Mouse (Mus musculus): ENCODE measurements around the gene Fam20b.
"Not testable (repeated sequence)": the region's sequence is repeated elsewhere in the genome, so short reads cannot be mapped to it uniquely, and the experiment has no call there.

Gene Fam20b

DNA sequence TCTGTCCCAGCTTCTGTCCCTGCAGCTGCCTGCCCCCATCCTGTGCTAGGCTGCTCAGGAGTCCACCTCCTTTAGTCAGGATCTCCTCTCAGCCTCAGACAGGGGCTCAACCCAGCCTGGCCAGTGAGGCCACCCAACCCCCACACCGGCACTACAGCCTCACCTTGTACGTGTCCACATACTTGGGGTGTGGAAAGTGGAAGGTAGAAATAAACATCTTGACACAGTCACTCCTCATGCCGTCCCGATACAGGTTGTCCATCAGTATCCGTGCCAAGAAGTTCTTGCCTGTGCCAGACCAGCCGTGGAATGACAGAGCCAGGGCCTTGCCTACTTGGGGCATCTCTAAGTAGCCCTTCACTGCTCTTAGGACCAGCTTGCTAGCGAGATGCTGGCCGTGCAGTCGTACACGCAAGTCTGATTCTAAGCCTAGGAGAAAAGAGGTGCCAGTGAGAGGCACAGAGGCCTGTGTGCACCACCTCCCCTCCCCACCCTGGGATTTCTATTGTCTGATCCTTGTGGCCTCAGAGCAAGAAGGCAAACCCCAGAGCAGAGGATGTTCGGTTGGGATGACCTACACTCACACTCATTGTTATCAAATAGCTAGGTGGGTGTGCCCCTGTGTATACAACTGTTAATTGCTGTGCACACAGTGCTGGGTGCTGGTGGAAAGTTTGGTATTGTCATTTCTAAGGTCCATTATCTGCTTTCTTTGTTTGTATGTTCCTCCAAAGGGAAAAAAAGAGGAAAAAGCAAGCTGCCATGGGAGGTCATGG lies 49.5 kb downstream of the Fam20b start:
- no peak for DNase-seq

DNA sequence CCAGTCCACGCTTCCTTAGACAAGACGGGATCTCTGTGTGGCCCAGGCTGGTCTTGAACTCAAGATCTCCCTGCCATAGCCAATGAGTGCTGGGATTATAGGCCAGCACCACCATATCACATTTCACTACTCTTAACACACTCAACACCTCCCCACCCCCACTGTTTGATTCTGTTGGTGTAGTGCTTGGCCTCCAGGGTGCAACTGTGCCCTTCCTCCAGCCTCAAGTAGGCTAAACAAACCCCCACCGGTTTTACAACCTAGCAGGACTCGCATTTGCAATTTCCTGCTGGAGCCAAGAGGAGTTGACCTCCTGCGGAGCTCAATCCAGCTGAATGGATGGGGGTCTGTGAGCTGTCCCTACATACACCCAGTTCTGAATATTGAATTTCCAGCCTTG lies 50.3 kb downstream of the Fam20b start:
- DNase-seq, result no peak

DNA sequence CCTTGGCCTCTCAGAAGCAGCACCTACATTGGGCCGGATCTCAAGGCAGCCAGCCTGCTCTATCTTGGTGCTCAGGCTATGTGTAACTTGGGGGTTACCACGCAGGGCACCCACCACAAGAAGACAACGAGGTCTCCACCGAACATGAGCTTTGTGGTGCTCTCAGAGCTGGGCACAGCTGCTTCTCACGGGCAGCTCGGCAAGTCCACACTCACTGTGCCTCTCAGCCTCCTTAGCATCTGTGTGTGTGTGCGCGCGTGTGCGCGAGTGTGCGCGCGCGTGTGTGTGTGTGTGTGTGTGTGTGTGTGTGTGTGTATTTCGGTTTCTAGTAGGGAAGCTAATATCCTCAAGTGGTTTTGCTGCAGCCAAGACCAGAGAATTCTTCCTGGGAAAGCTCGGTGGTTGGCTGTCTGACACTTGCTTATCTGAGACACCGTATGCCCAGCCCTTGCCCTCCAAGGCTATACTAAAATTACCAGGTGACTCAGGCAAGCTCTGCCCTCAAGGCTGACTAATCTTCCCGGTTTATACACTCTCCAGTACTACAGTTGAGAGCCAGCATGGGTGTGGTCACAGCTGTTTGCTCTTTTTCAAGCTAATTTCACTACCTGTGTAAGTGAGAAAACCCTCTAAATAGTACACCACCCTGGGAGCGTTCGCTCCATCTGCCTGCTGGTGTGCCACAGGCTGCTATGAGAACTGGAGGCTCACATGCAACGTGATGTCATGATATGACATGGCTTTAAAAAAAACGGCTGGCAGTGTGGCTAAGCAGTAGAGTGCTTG lies 51.6 kb downstream of the Fam20b start:
- DNase-seq, result no peak

DNA sequence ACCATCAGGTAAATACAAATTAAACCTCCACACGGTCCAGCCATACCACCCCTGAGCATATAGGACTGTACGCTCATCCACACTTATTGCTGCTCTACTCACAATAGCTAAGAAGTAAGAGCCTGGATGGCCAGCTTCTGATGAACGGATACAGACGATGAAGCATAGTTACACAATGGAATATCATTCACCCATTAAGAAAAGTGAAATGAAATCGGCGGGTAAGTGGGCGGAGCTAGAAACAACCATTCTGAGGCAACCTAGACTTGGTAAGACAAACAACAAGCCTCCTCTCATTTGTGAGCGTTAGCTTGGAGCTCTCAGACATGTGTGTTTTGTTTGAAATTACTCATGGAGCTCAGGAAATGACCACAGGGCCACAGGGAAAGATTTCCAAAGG lies 53.1 kb downstream of the Fam20b start:
- no peak for DNase-seq

DNA sequence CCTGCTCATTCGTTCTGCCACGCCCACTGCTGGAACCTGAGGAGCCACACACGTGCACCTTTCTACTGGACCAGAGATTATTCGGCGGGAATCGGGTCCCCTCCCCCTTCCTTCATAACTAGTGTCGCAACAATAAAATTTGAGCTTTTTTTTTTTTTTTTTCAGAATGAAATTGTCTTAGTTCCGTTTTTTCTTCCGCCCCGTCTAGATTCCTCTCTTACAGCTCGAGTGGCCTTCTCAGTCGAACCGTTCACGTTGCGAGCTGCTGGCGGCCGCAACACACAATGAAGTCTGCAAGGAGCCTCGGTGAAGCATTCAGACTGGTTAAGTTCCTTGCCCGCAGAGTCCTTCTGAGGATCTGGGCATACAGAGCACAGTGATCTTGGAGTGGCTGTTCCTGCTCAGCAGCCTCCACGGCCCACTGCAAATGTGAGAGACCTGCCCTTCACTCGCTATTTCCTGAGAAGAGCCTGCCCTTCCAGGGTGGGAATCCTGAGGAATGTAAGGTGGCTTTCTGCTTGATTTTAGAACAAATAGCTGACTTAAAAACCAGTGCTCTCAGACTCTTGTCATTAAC lies 58.1 kb downstream of the Fam20b start:
- DNase-seq, result not testable (repeated sequence)

DNA sequence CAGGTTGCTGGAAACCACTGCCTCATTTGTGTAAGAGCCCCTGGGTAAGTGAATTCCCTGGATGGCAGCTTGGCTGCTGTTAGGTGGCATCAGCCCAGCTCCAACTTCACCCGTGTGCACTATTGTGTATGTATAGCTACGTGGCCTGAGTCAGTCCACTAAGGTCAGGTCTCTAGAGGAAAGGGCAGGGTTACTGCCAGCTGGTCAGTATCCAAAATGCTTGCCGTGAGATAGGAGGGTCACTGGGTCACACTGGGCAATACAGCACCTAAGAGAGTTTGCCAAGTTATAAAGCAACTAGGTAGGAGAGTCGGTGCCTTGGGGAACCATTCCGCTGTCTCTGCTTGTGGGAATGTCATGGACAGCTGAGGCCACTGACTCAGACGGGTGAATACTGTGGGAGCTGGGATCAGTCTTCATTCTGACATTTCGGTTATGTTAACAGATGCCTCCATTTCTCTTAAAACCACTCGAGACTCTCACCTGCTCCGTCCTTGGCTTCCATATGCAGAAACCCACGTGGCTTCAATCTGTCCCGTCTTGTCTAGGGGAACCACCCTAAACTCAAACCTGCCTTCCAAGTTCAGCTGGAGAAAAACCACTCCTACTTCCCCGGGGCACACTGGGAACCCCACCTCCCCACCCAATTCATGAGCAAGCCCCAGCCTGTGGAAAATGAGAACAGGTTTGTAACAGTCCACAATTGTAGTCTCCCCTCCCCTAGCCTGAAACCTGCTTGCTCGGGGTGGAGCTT lies 58.8 kb downstream of the Fam20b start:
- no peak for DNase-seq

GRCm38 (mm10) chr1:156658676-156659075 lies 60.2 kb downstream of the Fam20b start:
- DNase-seq, result no peak

DNA sequence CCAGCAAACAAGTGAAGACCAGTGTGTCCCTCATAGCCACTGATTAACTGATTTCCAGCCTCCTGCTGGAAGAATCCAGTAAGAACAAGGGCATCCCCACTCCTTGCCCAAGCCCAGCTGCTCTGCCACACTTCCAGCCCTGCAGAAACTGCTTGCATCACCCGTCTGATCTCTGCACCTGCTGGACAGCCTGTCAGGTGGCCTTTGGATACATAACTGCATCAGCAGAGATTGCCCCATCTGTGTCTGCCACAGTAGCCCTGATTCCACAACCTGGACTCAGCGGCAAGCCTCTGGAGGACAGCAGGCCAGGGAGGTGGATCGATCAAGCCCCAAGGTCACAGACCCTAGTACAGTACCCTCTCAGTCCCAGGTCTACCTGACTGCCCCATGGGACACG lies 61.4 kb downstream of the Fam20b start:
- DNase-seq, result peak in 1 of 2 experiments; percentile 58

- peak in 1 of 2 experiments; percentile 29 for DNase-seq
Observed at GRCm38 (mm10) chr1:156654735-156655530, 64.0 kb downstream of the Fam20b start.

DNA sequence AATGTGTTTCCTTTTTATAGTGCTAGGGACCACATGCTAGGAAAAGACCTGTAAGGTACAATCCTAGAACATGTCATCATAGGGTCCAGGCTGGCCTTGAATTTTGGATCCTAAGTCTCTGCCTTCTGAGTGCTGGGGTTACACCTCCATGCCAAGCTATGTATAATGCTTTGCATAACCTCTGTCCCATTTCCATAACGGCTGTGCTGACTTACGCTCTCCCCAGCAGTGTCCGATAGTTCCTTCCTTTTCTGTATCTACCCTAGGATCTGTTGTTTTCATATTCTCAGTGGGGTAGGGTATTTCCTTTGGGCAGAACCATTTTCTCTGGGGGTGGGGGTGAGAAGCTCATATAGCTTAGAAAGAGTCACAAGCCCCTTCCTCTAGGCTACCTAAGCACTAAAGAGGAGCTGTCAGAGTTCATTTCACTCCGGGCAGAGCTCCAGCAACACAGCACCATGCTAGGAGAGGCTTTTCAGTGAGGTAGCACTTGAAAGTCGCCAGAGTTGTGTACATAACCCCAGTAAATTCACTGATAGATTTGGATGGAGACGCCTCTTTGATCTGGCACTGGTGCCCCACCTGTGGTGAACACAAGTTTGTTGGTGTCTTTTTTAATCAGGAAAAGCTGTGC lies 66.6 kb downstream of the Fam20b start:
- no peak for DNase-seq

DNA sequence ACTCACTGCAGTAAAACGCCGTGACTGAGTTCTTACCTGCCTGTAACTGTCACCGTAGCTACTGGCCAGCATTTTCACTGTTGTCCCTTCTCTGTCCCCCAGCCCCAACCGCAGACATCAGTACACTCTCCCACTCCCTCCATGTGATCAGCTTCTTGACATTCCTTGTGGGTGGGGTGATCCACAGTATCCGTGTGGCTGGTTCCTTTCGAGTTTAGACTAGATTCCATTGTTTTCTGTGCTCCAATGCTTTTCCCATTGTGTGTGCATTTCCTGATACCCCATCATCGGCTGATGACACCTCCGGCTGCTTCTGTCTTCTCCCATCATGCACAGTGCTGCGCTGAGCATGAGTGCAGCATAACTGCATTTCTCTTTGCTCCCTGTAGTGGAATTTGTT lies 68.3 kb downstream of the Fam20b start:
- no peak for DNase-seq

DNA sequence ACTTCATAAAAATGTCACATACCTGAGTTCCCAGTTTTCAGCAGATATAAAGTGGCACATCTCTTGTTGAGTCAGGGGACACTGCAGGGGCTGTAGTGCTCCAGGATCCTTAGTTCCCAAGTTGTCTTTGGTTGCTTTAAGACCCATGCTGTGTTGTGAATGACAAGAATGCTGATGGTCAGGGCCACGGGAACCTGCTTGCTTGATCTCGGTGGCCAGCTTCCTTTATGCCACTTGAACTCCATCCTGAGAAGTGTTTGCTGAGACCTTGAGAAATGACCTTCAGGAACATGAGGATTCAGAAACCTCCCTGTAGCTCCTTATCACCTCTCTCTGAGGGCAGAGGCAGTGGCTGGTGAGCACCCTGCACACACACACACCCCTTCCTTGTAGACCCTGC lies 70.2 kb downstream of the Fam20b start:
- DNase-seq, result no peak

- no peak for DNase-seq
Observed at GRCm38 (mm10) chr1:156645971-156646370, 72.9 kb downstream of the Fam20b start.

GRCm38 (mm10) chr1:156644780-156645523 lies 73.9 kb downstream of the Fam20b start:
- DNase-seq, result no peak

GRCm38 (mm10) chr1:156644061-156644460 lies 74.8 kb downstream of the Fam20b start:
- no peak for DNase-seq

GRCm38 (mm10) chr1:156642813-156643212 lies 76.1 kb downstream of the Fam20b start:
- DNase-seq, result no peak

DNA sequence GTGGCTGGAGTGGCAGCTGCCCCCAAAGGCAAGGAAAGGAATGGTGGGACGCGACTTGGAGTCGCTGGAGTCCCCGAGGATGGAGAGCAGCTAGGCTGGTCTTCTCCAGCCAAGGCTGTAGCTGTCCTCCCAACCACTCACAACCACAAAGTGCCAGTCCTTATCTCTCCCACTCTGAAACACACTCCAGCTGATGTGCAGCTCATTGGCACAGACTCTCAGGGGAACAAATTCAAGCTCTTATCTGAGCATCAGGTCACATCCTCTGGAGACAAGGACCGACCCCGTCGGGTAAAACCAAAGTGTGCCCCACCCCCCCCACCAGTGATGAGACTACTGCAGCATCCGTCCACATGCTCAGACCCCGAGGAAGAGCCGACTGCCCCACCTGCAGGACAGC lies 77.1 kb downstream of the Fam20b start:
- DNase-seq, result no peak

- DNase-seq, result no peak
Observed at GRCm38 (mm10) chr1:156640577-156640976, 78.3 kb downstream of the Fam20b start.

DNA sequence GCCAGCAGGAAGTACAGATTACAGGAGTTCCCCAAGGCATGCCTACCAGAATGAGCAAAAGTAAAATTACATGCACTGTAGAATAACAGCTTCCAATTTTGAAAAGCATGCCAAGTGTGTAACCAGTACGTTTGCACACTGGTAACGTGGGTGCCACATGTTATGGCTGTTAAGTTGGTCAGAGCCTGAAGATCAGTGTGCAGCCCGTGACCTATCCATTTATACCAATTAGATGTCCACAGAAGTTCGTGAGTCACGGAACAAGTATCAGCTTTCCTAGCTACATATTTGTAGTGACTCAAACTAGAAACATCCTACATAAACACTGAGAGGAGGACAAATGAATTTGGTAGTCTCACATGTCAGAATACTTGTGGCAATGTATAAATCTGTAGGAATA lies 79.4 kb downstream of the Fam20b start:
- DNase-seq, result no peak

- no peak for DNase-seq
Observed at GRCm38 (mm10) chr1:156635148-156635547, 83.7 kb downstream of the Fam20b start.

DNA sequence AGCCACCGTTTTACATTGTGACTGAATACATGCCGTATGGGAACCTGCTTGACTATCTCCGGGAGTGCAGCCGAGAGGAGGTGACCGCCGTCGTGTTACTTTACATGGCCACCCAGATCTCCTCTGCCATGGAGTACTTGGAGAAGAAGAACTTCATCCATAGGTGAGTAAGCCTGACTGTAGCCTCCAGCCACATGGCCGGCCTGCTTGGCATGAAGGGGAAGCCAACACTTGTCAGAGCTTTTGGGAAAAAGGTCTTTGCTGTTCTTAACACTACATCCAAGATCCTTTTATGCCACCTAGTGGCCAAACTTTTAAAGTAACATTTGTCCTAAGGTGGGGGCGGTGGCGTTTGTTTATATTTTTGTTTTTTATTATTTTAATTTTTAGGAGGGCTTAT lies 85.8 kb downstream of the Fam20b start:
- peak in 1 of 2 experiments; percentile 46 for DNase-seq
